Mouse (Mus musculus): ENCODE measurements around the gene Gm10644.
A peak's percentile ranks its signal among the peaks of the same experiment; 100 is the strongest.

The Gm10644 gene

GRCm38 (mm10) chr8:83934222-83934621 lies 20.8 kb downstream of the Gm10644 start:
- no peak for DNase-seq

GRCm38 (mm10) chr8:83926266-83926665 lies 28.7 kb downstream of the Gm10644 start:
- no peak for DNase-seq

GRCm38 (mm10) chr8:83924585-83924984 lies 30.4 kb downstream of the Gm10644 start:
- peak; percentile 57 for DNase-seq

- no peak for DNase-seq
These were observed 32.3 kb downstream of the Gm10644 start for GRCm38 (mm10) chr8:83922727-83923126.

- DNase-seq = peak; percentile 36
These were observed 33.4 kb downstream of the Gm10644 start for GRCm38 (mm10) chr8:83921558-83921957.

GRCm38 (mm10) chr8:83917566-83917965 lies 37.4 kb downstream of the Gm10644 start:
- no peak for DNase-seq

- no peak for DNase-seq
These were observed 39.0 kb downstream of the Gm10644 start for GRCm38 (mm10) chr8:83916015-83916414.

- DNase-seq = no peak
These were observed 40.1 kb downstream of the Gm10644 start for GRCm38 (mm10) chr8:83914860-83915259.

GRCm38 (mm10) chr8:83914232-83914631 lies 40.8 kb downstream of the Gm10644 start:
- no peak for DNase-seq

GRCm38 (mm10) chr8:83911809-83912731 lies 42.9 kb downstream of the Gm10644 start:
- DNase-seq = no peak

- DNase-seq = no peak
These were observed 45.7 kb downstream of the Gm10644 start for GRCm38 (mm10) chr8:83909311-83909710.

GRCm38 (mm10) chr8:83908583-83908982 lies 46.4 kb downstream of the Gm10644 start:
- no peak for DNase-seq

GRCm38 (mm10) chr8:83902961-83903666 lies 51.9 kb downstream of the Gm10644 start:
- DNase-seq = no peak

- DNase-seq = no peak
These were observed 53.2 kb downstream of the Gm10644 start for GRCm38 (mm10) chr8:83901566-83902485.

GRCm38 (mm10) chr8:83900957-83901270 lies 54.1 kb downstream of the Gm10644 start:
- DNase-seq = no peak

GRCm38 (mm10) chr8:83900266-83900956 lies 54.6 kb downstream of the Gm10644 start:
- no peak for DNase-seq

GRCm38 (mm10) chr8:83899363-83900252 lies 55.4 kb downstream of the Gm10644 start, which contains the start of gene Adgrl1:
TSS of gene Adgrl1 (plus strand) at chr8:83900105.
- peak; percentile 85 for DNase-seq

- peak; percentile 55 for DNase-seq
These were observed 56.0 kb downstream of the Gm10644 start for GRCm38 (mm10) chr8:83898985-83899362.

GRCm38 (mm10) chr8:83898456-83898855 lies 56.5 kb downstream of the Gm10644 start:
- DNase-seq = no peak

- no peak for DNase-seq
These were observed 57.8 kb downstream of the Gm10644 start for GRCm38 (mm10) chr8:83897211-83897610.

- DNase-seq = no peak
These were observed 58.5 kb downstream of the Gm10644 start for GRCm38 (mm10) chr8:83896461-83896860.

Data from kidney, adult 11 months (tissue).